Mouse (Mus musculus) heart, postnatal 14 days (tissue): ENCODE measurements around the gene Cds1. TPM values are rescaled to one million over a fixed set of nuclear protein-coding genes. Genes with fewer than 3 reads are reported as not detected.

Experiments used
- DNase-seq, 2 experiments: peaks; one replicate each; pipeline ENCODE4 v3.0.0; 2021 to 2022
- intact Hi-C: fragments of 180-260 bp; cut with DNase I; formaldehyde crosslinking; loops from one replicate; pipeline ENCODE4 v1.15.1; 2025
- total RNA-seq, 2 experiments: library from RNA; stranded (reverse); gene quantifications; 2 replicates each; pipeline ENCODE4 v1.2.3; 2021

Gene Cds1
- total RNA-seq, 2 experiments from 2014 or later: 5.9 to 8.3 TPM

- DNase-seq: no peak
- intact Hi-C loops: no loop called here
Measured at GRCm38 (mm10) chr5:101861786-101862571, 97.0 kb downstream of the Cds1 start.

DNA sequence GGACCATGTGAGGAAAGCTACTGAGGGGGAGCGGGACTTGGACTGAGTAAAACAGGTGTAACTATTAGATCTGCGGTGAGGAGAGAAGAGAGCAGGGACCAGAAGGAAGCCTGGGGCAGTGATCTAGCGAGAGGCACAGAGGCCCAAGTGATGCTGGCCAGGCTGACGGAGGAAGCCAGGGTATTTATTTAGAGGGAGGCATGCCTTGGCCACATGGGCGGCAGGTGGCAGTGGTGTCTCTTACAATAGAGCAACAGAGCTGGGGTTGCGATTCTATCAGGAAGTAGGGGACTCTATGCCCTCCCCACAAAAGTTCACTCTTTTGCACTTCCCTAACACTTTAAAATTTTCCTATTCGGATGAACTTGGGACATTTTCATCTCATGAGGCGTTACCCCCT lies 97.7 kb downstream of the Cds1 start:
- DNase-seq: no peak
- intact Hi-C loops: no loop called here

- no peak for DNase-seq
- intact Hi-C loops: no loop called here
Measured at GRCm38 (mm10) chr5:101863946-101864345, 99.0 kb downstream of the Cds1 start.

GRCm38 (mm10) chr5:101866722-101867121 lies 101.8 kb downstream of the Cds1 start:
- intact Hi-C loops: no loop called here
- DNase-seq: no peak

Other genes starting within 250 kb of the Cds1 start
- gene Nkx6-1, start 100.1 kb upstream of the Cds1 start, total RNA-seq: under 1 TPM; 0.07 to 0.10 TPM